Mouse (Mus musculus) limb, embryonic 15.5 days (tissue): ENCODE results near the gene Nckap5l. TPM values are rescaled to one million over a fixed set of nuclear protein-coding genes. Genes with fewer than 3 reads are reported as not detected.
A peak's percentile ranks its signal among the peaks of the same experiment; 100 is the strongest.
"Not testable (repeated sequence)": the region's sequence is repeated elsewhere in the genome, so short reads cannot be mapped to it uniquely, and the experiment has no call there.

ENCODE experiments used
- ATAC-seq: fragments of 200-750 bp; cut with Nextera tagmentation; 2 replicates; pipeline ENCODE4 v1.8.0; 2017; ENCODE audit warnings: low read depth, moderate TSS enrichment; ENCODE audit not compliant: insufficient number of reproducible peaks, low FRiP score, low TSS enrichment
- H3K27ac ChIP-seq: fragments of 300-500 bp; sonication (generic); 2 replicates; pipeline ENCODE4 v1.5.1; 2015; ENCODE audit warnings: moderate library complexity, mild to moderate bottlenecking, inconsistent platforms
- H3K27me3 ChIP-seq: fragments of 300-500 bp; sonication (generic); 2 replicates; pipeline ENCODE4 v1.6.1; 2015; ENCODE audit warnings: inconsistent platforms
- H3K36me3 ChIP-seq: fragments of 300-500 bp; sonication (generic); 2 replicates; pipeline ENCODE4 v1.6.1; 2015; ENCODE audit warnings: inconsistent platforms
- H3K4me1 ChIP-seq: fragments of 300-500 bp; sonication (generic); 2 replicates; pipeline ENCODE4 v1.6.1; 2015; ENCODE audit warnings: inconsistent platforms
- H3K4me2 ChIP-seq: fragments of 300-500 bp; sonication (generic); 2 replicates; pipeline ENCODE4 v1.6.1; 2015; ENCODE audit warnings: mild to moderate bottlenecking, inconsistent platforms
- H3K4me3 ChIP-seq: fragments of 300-500 bp; sonication (generic); 2 replicates; pipeline ENCODE4 v1.5.1; 2015; ENCODE audit warnings: mild to moderate bottlenecking, inconsistent platforms
- H3K9ac ChIP-seq: fragments of 300-500 bp; sonication (generic); 2 replicates; pipeline ENCODE4 v1.6.1; 2015; ENCODE audit warnings: inconsistent platforms
- H3K9me3 ChIP-seq: fragments of 300-500 bp; sonication (generic); 2 replicates; pipeline ENCODE4 v1.6.1; 2016; ENCODE audit warnings: inconsistent platforms
- WGBS: fragments of 180-500 bp; shearing (Covaris S2); methylation state at CpG from one replicate; pipeline ENCODE4 v1.1.7; 2015; 5-methylcytosine and 5-hydroxymethylcytosine counted together
- polyA plus RNA-seq: library from polyadenylated mRNA; unstranded; fragments of >200 nt; fragmentation: Nextera tagmentation; extraction: Ambion mirVana; gene quantifications from 2 replicates; pipeline ENCODE4 v1.2.1, GENCODE M21; 2015

Gene Nckap5l
- polyA plus RNA-seq, 1 experiment from 2014 or later, result 10.5 TPM

DNA sequence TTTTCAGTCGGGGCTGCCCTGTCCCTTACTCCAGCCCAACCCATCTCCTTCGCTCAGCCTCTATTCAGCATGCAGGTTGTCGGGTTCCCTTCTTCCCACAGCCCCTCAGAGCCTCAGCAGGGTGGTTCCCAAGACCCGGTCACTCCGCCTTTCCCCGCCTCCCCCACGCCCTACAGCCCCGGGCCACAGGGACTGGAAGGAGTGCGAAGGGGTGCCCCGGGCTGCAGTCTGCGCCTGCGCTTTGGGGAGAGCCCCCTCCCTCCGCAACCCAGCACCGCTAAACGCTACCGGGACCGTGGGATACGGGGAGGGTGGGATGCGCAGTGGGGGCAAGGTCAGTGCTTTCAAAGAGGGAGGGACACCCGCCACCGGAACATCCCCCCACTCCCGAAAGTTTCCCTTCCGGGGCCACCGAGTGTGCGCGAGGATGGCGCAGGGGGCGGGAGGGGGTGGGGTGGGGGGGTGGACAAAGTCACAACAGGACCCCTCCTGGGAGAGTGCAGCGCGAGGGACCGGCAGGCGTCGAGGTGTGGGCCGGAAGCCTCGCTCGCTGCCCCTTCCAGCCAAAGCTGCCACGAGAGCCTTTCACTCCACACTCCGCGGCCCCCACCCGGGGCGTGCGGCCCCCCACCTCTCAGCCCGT lies 464 bp downstream of the Nckap5l start:
- Histone ChIP-seq H3K36me3 (peaks cover 12% of the 10 kb centered on the region), H3K27me3 (no peaks in the 10 kb centered on the region), H3K27ac (peak overlapping the region; percentile 95), H3K9ac (peak overlapping the region; percentile 73), H3K9me3 (no peaks in the 10 kb centered on the region), H3K4me3 (peak overlapping the region; percentile 88), H3K4me2 (peak overlapping the region; percentile 72), H3K4me1 (peaks cover 49% of the 10 kb centered on the region)
- peak; percentile 56 for ATAC-seq
- under 1% methylated on average over 39 of the region's 43 CpGs for WGBS

DNA sequence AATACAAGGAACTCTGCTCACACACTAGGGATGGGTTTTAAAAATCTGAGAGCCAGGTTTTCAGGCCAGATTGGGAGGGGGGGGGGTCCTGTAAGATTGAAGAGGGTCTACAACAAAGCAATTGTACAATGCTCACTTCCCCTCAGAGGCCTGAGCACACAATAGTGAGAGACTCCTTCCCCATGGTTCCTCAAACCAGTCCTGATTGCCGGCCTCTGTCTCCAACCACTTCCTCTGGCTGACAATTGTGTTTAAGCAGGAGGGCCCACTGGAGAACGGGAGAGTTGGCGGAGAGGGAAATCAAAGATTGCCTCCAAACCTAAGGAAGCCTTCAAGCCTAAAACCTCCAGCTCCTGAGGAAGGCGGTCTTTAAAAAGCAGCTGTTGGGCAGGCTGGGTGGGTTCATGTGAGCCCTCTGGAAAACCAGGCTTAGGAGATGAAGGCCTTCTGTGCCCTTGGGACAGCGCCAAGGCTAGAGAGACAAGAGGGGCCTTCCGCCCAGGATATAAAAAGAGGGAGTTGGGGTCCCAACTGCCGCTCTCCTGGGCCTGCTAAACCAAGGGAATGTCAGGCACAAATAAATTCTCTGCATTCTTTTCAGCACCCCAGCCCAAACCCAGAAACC lies 1.1 kb downstream of the Nckap5l start:
- Histone ChIP-seq H3K27me3 (no peaks in the 10 kb centered on the region), H3K4me2 (peak overlapping the region; percentile 72), H3K9ac (peak overlapping the region; percentile 73), H3K36me3 (peaks cover 17% of the 10 kb centered on the region), H3K4me1 (peaks cover 49% of the 10 kb centered on the region), H3K9me3 (no peaks in the 10 kb centered on the region), H3K4me3 (peak overlapping the region; percentile 88), H3K27ac (peak overlapping the region; percentile 95)
- ATAC-seq, result no peak
- 13% methylated on average over 7 of the region's 7 CpGs for WGBS

DNA sequence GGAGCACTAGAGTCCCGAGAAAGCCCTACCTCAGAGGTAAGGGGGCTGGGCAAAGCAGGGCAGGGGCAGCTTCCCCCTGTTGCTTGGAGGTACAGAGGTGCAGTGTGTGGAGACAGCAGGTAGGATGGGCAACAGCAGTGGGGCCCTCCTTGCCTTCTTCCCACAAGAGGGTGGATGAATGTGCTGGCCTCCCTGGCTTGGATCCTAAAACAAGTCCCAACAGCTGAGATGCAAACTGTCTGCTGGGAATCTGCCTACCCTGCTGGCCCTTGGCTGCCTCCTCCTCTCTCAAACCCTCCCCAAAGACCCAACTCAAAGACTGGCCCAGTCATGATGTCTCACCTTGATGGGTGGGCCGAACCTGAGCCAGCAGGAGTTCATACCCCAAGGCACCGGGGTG lies 2.1 kb downstream of the Nckap5l start:
- no peaks in the 10 kb centered on the region for H3K27me3 ChIP-seq
- peaks cover 52% of the 10 kb centered on the region for H3K4me1 ChIP-seq
- peak overlapping the region; percentile 15 for H3K4me3 ChIP-seq
- H3K9me3 ChIP-seq, result no peaks in the 10 kb centered on the region
- peak overlapping the region; percentile 1; the same call in 1 of the 2 replicates for H3K9ac ChIP-seq
- no peak for ATAC-seq
- 51% methylated on average over 3 of the region's 3 CpGs for WGBS
- peak overlapping the region; percentile 72 for H3K4me2 ChIP-seq
- H3K27ac ChIP-seq, result peak overlapping the region; percentile 68
- H3K36me3 ChIP-seq, result peaks cover 19% of the 10 kb centered on the region

DNA sequence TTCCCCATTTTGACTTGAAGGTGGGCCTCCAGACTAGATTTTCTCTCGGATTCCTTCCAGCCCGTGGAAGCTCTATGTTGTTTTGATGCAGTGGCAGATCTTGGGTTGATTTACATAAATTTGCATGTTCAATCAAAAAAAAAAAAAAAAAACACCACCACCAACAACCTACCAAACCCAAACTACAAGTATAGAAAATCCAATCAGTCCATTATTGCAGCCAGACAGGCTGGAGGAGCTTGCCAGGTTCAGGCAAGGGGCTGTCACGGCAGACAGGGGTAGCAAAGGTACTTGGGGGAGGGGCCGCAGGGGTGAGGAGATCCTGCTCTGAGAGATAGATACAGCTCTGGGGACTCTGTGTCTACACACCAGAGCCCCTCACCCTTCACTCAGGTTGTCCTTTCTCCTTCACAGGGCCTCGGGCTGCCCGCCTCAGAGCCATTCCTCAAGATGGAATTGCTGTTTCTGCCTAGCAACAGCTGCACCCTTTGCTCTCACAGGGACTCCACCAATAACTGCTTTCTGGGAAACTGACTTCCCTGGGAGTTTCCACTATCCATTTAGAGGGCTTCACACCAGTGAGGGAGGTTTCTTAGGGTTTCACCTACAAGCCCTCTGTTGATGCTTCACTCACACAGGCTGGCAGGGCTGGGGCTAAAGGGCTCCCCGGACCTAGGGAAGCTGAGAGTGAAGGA lies 2.8 kb downstream of the Nckap5l start:
- Histone ChIP-seq H3K36me3 (peaks cover 22% of the 10 kb centered on the region), H3K4me3 (peak overlapping the region; percentile 15; the same call in 1 of the 2 replicates), H3K27ac (peak overlapping the region; percentile 68)

DNA sequence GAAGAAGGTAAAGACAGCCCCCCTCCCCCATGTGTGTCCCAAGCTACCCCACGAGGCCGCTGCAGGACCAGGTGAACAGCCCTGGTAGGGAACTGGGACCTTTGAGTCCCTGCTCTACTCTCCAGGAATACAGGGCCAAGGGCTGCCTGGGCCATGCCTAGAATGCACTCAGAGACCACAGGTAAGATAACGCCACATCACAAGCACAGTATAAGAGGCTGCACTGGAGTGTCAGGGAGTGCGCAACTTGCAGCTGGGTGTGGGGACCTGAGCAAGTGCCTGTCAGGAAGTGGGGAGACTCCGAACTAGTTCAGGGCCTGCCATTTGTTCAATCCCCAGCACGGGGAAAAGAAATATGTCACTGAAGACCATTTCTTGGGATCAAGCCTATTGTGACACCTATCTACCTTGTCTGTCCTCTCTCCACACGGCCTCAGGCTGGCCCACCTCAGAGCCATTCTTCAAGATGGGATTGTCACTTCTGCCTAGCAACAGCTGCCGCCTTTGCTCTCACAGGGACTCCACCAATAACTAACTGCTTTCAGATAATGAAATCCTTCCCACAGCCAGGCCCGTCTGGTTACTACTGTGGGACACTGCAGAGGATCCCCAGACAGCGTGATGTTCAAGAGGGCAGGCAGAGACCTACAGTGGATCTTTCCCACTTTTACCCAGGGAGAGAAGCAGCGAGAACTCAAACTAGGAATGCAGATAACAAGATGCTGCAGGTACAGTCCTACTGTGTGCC lies 4.2 kb downstream of the Nckap5l start:
- Histone ChIP-seq H3K4me1 (peaks cover 62% of the 10 kb centered on the region), H3K36me3 (peaks cover 26% of the 10 kb centered on the region), H3K9me3 (no peaks in the 10 kb centered on the region), H3K27ac (no peak overlapping the region), H3K4me3 (no peak overlapping the region), H3K9ac (no peak overlapping the region), H3K27me3 (no peaks in the 10 kb centered on the region), H3K4me2 (no peak overlapping the region)
- ATAC-seq, result no peak
- 70% methylated on average over 11 of the region's 11 CpGs for WGBS

More for the DNA sequence above, 2.8 kb downstream of the Nckap5l start:
- ATAC-seq, result no peak
- Histone ChIP-seq H3K27me3 (no peaks in the 10 kb centered on the region), H3K4me2 (peak overlapping the region; percentile 72; the same call in 1 of the 2 replicates), H3K4me1 (peaks cover 55% of the 10 kb centered on the region), H3K9ac (0 out of 2 replicates have a peak overlapping the region, but pooled peaks have one; percentile 1), H3K9me3 (no peaks in the 10 kb centered on the region)
- 67% methylated on average over 7 of the region's 7 CpGs for WGBS

DNA sequence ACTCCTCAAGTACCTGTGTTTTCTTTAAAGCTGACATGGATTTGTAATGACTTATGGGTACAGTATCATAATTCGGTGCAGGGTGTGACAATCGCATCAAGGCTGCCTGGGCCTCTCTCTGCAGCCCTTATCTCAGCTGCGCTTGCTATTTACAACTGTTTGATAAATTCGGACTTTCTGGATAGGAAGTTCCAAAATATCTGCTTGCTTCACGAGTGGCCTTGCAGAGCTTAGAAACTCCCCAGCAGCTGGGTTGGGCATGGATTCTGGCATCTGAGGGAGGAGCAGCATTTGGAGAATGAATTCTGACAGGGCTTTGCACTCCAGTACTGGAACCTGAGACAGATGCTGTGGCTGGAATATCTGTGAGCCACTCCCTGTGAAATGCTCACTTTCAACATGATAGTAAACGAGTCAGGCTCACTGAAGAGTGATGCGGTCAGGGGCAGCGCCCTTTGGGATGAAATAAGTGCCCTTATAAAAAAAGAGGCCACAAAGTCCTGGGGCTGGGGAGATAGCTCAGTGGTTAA lies 7.7 kb downstream of the Nckap5l start:
- Histone ChIP-seq H3K9ac (0 out of 2 replicates have a peak overlapping the region, but pooled peaks have one; percentile 0), H3K4me3 (no peak overlapping the region), H3K4me2 (no peak overlapping the region), H3K4me1 (peaks cover 45% of the 10 kb centered on the region), H3K9me3 (no peaks in the 10 kb centered on the region), H3K27ac (peak overlapping the region; percentile 76), H3K36me3 (peaks cover 38% of the 10 kb centered on the region), H3K27me3 (no peaks in the 10 kb centered on the region)
- WGBS, result 72% methylated on average over 8 of the region's 8 CpGs
- ATAC-seq, result no peak

DNA sequence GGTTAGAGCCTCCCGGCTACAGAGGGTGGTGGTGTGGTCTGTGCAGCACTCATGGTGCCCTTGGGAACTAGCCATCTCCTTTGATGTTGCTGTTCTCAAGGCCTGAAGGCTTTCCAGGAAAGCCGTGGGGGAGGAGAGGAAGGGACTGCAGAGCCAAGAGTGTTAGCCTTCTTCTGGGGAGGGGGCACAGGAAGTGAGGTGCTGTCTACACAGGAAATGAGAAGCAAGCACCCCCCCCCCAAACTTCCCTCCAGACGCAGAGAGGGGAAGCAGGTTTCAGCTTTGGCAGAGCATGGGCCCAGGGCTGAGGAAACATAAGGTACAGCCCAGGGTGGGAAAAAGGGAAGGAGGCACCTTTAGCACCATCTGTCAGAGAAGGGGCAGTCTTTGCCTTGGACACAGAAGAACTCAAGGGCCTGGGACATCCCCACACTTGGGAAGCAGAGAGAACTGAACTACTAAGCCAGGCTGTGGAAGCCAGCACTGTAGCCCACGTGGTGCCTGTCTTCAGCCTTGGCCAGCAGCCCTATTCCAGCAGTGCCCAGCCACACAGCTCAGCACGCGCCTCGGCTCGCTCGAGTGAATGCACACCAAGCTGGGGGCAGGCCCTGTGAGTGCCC lies 8.3 kb downstream of the Nckap5l start:
- Histone ChIP-seq H3K4me1 (peaks cover 42% of the 10 kb centered on the region), H3K9me3 (no peaks in the 10 kb centered on the region), H3K9ac (0 out of 2 replicates have a peak overlapping the region, but pooled peaks have one; percentile 0), H3K4me3 (no peak overlapping the region), H3K4me2 (no peak overlapping the region), H3K27me3 (no peaks in the 10 kb centered on the region), H3K27ac (peak overlapping the region; percentile 76), H3K36me3 (peaks cover 42% of the 10 kb centered on the region)
- WGBS, result 39% methylated on average over 9 of the region's 9 CpGs
- peak; percentile 41 for ATAC-seq

DNA sequence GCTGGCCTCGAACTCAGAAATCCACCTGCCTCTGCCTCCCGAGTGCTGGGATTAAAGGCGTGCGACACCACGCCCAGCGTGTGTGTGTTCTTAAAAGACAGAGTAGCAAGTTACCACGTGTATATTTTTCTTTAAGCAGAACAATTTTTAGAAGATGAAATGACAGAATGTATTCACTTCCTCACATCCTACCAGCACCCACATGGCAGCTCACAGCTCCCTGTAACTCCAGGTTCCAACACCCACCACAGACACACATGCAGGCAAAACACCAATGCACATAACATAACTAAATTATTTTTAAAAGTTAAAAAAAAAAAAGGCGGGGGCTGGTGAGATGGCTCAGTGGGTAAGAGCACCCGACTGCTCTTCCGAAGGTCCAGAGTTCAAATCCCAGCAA lies 11.4 kb downstream of the Nckap5l start:
- H3K27ac ChIP-seq, H3K9me3 ChIP-seq, ATAC-seq, H3K4me3 ChIP-seq, H3K27me3 ChIP-seq, H3K4me2 ChIP-seq, H3K9ac ChIP-seq: not testable (repeated sequence)
- Histone ChIP-seq H3K4me1 (peaks cover 37% of the 10 kb centered on the region), H3K36me3 (0 out of 2 replicates have a peak, but pooled peaks cover 25% of the 10 kb centered on the region)
- 89% methylated on average over 10 of the region's 10 CpGs for WGBS

DNA sequence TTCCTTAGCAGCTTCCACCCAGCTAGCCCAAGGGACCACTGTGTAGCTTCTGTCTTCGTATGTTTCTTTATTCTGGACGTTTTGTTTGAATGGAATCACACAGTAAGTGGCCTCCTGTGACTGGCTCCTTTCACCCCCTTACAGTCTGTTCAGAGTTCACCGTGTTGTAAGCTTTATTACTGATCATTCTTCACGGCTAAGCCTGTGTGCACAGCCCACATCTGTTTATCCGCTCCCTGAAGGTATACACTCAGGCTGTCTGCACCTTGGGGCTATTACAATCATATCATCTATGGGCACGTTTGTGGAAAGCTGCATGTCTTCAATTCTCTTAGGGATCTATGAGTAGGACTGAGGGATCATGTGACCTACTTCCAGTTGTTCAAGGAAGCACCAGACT lies 12.0 kb downstream of the Nckap5l start:
- Histone ChIP-seq H3K4me1 (peaks cover 42% of the 10 kb centered on the region), H3K27me3 (no peaks in the 10 kb centered on the region), H3K27ac (no peak overlapping the region), H3K4me3 (no peak overlapping the region), H3K36me3 (0 out of 2 replicates have a peak, but pooled peaks cover 25% of the 10 kb centered on the region), H3K9ac (no peak overlapping the region), H3K9me3 (no peaks in the 10 kb centered on the region), H3K4me2 (no peak overlapping the region)
- WGBS, result 49% methylated on average over 6 of the region's 6 CpGs
- ATAC-seq, result no peak

DNA sequence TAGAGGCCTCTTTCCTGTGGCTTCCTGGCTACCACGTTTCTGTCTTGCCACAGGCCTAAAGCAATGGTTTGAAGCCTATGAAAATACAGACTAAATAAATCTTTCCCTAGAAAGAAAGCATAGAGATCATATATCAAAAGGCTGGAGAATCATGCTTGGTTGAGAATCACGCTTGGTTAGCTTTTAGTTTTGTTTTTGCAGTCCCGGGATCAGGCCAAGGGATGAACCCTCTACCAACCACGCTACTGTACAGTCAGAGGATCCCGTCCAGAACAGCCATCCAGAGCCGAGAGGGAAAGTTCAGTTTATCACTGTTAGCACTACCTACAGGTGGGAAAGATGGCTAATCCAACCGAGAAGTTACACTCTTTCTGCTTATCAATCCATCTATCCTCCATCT lies 15.2 kb downstream of the Nckap5l start:
- Histone ChIP-seq H3K4me2 (no peak overlapping the region), H3K27ac (peak overlapping the region; percentile 92), H3K27me3 (no peaks in the 10 kb centered on the region), H3K9me3 (no peaks in the 10 kb centered on the region), H3K36me3 (0 out of 2 replicates have a peak, but pooled peaks cover 17% of the 10 kb centered on the region), H3K4me3 (no peak overlapping the region), H3K4me1 (peaks cover 51% of the 10 kb centered on the region), H3K9ac (no peak overlapping the region)
- WGBS, result 72% methylated on average over 7 of the region's 7 CpGs
- no peak for ATAC-seq
